Mouse (Mus musculus): ENCODE measurements around the gene Zbtb3.

- TF ChIP-seq TCF12 (IDR thresholded peaks at IDR 0.05; ENCODE audit: low read depth, low read length), result no peak
- TF ChIP-seq NRF1 (IDR thresholded peaks at IDR 0.05; ENCODE audit: low read depth, low read length), result no peak
- no peak for TF ChIP-seq MAX (IDR thresholded peaks at IDR 0.05; ENCODE audit: low read length)
- TF ChIP-seq GABPA (IDR thresholded peaks at IDR 0.05; ENCODE audit: insufficient replicate concordance, low read depth, low read length), result no peak
- no peak for TF ChIP-seq EP300 (IDR thresholded peaks at IDR 0.05; ENCODE audit: low read length)
- TF ChIP-seq POLR2A (IDR thresholded peaks at IDR 0.05; ENCODE audit: low read depth, low read length), result no peak
- no peak for TF ChIP-seq CTCF (conservative IDR thresholded peaks at IDR 0.05 in 1 of 2, IDR thresholded peaks at IDR 0.05 in 1 of 2; ENCODE audit: low read depth in 2 of 2, low read length in 2 of 2)
- TF ChIP-seq POLR2AphosphoS2 (IDR thresholded peaks at IDR 0.05; ENCODE audit: low read depth, low read length), result no peak
- TF ChIP-seq UBTF (IDR thresholded peaks at IDR 0.05; ENCODE audit: low read depth, low read length), result no peak
- no peak for TF ChIP-seq CHD2 (IDR thresholded peaks at IDR 0.05; ENCODE audit: low read length)
- no peak for TF ChIP-seq RCOR1 (conservative IDR thresholded peaks at IDR 0.05; ENCODE audit: low read depth, low read length)
- TF ChIP-seq PAX5 (IDR thresholded peaks at IDR 0.05; ENCODE audit: low read length), result no peak
- no peak for TF ChIP-seq ZC3H11A (IDR thresholded peaks at IDR 0.05; ENCODE audit: low read depth, low read length)
Observed at GRCm38 (mm10) chr19:8765562-8765961, 36.8 kb upstream of the Zbtb3 start.
